Mouse (Mus musculus): ENCODE measurements around the gene Cecr2.
"Not testable (repeated sequence)": the region's sequence is repeated elsewhere in the genome, so short reads cannot be mapped to it uniquely, and the experiment has no call there.

Cecr2 gene

GRCm38 (mm10) chr6:120772025-120772424 is 105.9 kb downstream of the Cecr2 start:
- no peak for DNase-seq (ENCODE audit: low read depth, low spot score)

DNA sequence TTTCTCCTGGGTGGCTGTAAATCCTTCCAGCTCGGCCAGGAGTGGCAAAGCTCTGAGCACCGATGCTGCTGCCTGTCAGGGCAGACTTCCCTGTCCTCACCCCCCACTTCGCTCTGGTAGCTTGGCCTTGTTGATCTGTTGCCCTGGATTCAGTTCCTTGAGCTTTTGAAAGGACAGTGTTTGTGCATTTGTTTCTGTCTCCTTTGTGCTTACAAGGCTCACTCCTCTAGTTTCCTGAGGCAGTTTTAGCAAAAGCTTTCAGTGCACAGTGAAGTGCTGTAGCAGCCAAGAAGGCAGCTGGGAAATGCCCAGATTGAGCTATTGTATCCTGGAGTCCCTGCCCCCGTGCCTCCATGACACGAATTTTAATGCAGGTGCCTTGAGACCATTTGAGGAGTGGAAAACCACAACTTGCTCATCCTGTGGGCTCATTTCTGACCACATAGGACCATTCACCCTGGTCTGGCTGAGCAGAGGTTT is 107.0 kb downstream of the Cecr2 start, which contains the start of gene Slc25a18:
Gene Slc25a18, plus strand, starts transcription at position 430 of the 480 bp plus-strand sequence.
- peak; percentile 18 for DNase-seq (ENCODE audit: low read depth, low spot score)

GRCm38 (mm10) chr6:120773763-120774162 is 107.6 kb downstream of the Cecr2 start:
- DNase-seq (ENCODE audit: low read depth, low spot score), result no peak

DNA sequence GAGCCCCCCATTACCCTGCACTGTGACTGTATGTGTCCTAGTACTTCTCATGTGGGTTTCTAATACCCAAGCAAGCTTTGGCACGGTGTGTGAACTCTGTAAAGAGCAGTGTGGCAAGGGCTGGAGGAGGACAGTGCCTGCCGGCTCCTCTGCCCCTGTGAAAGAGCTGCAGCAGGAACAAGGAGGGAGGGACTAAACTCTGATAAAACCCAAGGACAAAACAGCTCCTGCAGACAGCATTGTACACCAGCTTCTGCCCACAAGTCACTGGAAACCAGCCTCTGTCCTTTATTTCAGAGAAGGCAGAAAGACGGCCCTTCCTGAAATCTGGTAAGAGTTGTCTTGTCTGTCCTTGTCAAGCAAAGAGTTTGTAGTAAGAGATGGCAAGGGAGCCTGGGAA is 110.1 kb downstream of the Cecr2 start:
- DNase-seq (ENCODE audit: low read depth, low spot score), result no peak

- DNase-seq (ENCODE audit: low read depth, low spot score), result no peak
Measured at GRCm38 (mm10) chr6:120777533-120777932, 111.4 kb downstream of the Cecr2 start.

- no peak for DNase-seq (ENCODE audit: low read depth, low spot score)
Measured at GRCm38 (mm10) chr6:120778226-120778625, 112.1 kb downstream of the Cecr2 start.

DNA sequence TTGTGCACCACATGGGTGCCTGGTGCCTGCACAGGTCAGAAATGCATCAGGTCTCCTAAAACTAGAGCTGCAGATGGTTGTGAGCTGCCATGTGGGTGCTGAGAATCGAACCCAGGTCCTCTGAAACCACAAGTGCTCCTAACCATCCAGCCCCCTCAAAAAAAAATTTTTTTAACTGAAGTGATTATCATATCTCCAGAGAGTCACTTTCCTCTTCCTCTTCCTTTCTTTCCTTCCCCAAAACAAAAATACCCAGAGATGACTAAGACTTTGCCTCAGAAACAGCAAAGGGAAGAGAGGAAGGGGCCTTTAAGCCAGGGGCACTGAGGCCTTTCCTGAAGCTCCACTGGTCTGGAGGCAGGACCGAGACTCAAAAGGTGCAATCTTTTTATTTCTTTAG is 116.8 kb downstream of the Cecr2 start:
- no peak for DNase-seq (ENCODE audit: low read depth, low spot score)

- no peak for DNase-seq (ENCODE audit: low read depth, low spot score)
Measured at GRCm38 (mm10) chr6:120784351-120784750, 118.2 kb downstream of the Cecr2 start.

GRCm38 (mm10) chr6:120788068-120788607 is 122.0 kb downstream of the Cecr2 start:
- DNase-seq (ENCODE audit: low read depth, low spot score), result no peak

GRCm38 (mm10) chr6:120788904-120789303 is 122.7 kb downstream of the Cecr2 start:
- DNase-seq (ENCODE audit: low read depth, low spot score), result peak; percentile 25

DNA sequence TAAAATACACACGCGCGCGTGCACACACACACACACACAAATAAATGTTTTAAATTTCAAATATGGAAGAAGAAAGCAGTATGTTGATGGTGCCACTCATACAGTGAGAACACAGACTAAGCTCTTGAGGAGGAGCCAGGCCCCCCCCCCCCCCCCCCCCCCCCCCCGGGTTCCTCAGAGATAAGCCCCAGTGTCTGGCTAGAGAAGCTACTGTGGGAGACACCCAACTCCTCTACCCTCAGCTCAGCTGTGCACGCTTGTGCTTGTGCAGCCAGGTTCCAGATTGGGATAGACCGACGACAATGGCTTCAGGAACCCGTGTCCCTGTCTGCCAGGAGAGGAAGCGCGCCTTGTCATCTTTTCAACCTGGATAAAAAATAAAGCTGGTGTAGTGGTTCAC is 124.0 kb downstream of the Cecr2 start:
- no peak for DNase-seq (ENCODE audit: low read depth, low spot score)

GRCm38 (mm10) chr6:120790717-120791116 is 124.5 kb downstream of the Cecr2 start:
- no peak for DNase-seq (ENCODE audit: low read depth, low spot score)

GRCm38 (mm10) chr6:120792947-120793346 is 126.8 kb downstream of the Cecr2 start:
- no peak for DNase-seq (ENCODE audit: low read depth, low spot score)

DNA sequence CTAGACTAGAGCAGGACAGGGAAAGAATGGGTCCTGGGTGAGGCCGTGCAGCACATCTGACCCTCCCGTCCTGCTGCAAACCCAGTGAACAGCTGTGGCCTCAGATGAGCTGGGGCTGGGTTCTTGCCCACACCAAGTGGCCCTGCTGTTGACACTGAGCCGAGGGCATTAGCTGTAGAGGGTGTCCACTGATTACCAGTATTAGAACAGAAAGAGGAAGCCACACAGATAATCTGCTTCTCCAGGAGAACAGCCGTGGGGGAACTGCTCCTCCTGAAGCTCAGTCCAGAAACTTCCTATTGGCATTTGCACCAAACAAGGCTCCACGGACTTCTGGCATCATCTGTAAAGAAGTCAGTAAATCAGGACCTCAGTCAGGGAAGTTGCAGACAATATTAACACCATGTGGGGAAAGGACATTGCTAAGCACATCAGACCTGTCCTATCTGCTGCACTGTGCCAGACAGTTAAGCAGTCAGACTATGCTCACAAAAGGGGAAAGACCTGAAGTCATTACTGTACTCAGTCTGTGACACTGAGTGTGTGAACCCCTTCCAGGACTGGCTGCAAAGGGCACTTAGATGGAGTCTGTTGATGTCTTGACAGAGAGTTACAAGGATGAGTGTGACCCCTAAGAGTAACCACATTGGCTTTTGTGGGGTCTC is 129.4 kb downstream of the Cecr2 start:
- DNase-seq (ENCODE audit: low read depth, low spot score), result no peak

- no peak for DNase-seq (ENCODE audit: low read depth, low spot score)
Measured at GRCm38 (mm10) chr6:120796111-120796510, 129.9 kb downstream of the Cecr2 start.

- DNase-seq (ENCODE audit: low read depth, low spot score), result no peak
Measured at GRCm38 (mm10) chr6:120798019-120798418, 131.8 kb downstream of the Cecr2 start.

DNA sequence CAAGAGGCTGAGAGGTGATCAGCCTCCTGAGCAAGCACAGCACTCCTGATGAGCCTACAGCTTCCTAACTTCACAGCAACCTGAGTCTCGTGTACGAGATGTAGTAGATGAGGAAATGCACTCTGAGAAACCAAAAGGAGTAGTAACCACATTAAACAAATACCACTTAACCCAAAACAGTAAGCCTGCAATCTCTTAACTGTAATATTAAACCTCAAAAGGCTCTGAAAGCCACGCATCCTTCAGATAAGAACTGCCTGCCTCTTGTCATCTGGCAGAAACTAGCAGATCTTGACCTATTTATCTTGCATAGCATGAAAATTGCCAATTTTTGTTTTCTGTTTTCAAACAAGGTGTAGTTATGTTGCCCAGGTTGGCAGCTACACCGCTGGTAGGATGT is 132.7 kb downstream of the Cecr2 start:
- DNase-seq (ENCODE audit: low read depth, low spot score), result no peak

- no peak for DNase-seq (ENCODE audit: low read depth, low spot score)
Measured at GRCm38 (mm10) chr6:120799581-120800041, 133.4 kb downstream of the Cecr2 start.

- DNase-seq (ENCODE audit: low read depth, low spot score), result no peak
Measured at GRCm38 (mm10) chr6:120806999-120807737, 141.0 kb downstream of the Cecr2 start.

- no peak for DNase-seq (ENCODE audit: low read depth, low spot score)
Measured at GRCm38 (mm10) chr6:120807738-120808081, 141.5 kb downstream of the Cecr2 start.

DNA sequence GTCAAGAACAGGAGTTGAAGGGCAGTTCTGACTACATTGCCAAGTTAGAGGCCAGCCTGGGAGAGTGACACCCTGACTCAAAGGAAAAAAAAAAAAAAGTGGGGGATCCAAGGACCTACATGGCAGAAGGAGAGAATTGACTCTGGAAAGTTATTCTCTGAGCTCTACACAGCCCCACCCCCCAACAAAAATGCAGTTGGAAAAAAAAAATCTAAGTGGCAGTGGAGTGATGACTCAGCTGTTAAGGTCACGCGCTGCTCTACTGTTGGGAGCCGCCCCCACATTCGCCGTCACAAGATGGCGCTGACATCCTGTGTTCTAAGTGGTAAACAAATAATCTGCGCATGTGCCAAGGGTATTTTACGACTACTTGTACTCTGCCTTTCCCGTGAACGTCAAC is 145.8 kb downstream of the Cecr2 start:
- DNase-seq (ENCODE audit: low read depth, low spot score), result not testable (repeated sequence)

DNA sequence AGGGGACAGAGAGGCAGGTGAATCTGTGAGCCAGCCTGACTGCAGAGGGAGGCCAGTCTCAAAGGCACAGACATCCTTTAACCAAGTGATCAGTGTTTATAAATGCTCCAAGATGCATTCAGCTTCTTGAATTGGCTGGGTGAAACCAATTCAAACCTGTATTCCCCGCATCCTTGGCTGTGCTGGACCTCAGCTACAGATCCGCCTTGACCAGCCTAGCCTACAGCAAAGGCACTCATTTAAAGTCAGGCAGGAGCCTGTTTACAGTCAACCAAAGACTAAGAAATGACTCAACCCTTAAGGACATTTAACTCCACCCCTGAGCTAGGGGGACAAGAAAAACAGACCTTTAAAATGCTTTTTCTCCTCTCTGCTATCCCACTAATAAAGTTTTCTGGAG is 153.1 kb downstream of the Cecr2 start:
- DNase-seq (ENCODE audit: low read depth, low spot score), result no peak

GRCm38 (mm10) chr6:120820144-120820543 is 154.0 kb downstream of the Cecr2 start:
- DNase-seq (ENCODE audit: low read depth, low spot score), result no peak
